Mouse (Mus musculus): ENCODE results near the gene Ly6g6c. TPM values are rescaled to one million over a fixed set of nuclear protein-coding genes. Genes with fewer than 3 reads are reported as not detected.

The Ly6g6c gene
- polyA plus RNA-seq, 1 experiment from 2014 or later, result 0.38 TPM

- Histone ChIP-seq H3K4me3 (ENCODE audit: low read depth, low read length) (no peak overlapping the region), H3K36me3 (ENCODE audit: insufficient read depth) (peaks cover 20% of the 10 kb centered on the region), H3K9ac (no peak overlapping the region), H3K4me1 (ENCODE audit: insufficient read depth) (no peaks in the 10 kb centered on the region), H3K27me3 (ENCODE audit: insufficient read depth, low read length) (no peaks in the 10 kb centered on the region), H3K27ac (ENCODE audit: low read depth) (no peak overlapping the region), H3K9me3 (ENCODE audit: low read depth, low read length) (no peaks in the 10 kb centered on the region), H3K4me2 (no peak overlapping the region)
- no peak for TF ChIP-seq CTCF (IDR thresholded peaks at IDR 0.05; ENCODE audit: low read depth)
- DNase-seq, result no peak
- 85% methylated on average over 8 of the region's 8 CpGs for WGBS
- no peak for ATAC-seq (ENCODE audit: insufficient read depth)
These were observed 44.6 kb upstream of the Ly6g6c start for GRCm38 (mm10) chr17:35020551-35020950.

GRCm38 (mm10) chr17:35021163-35021808 lies 43.9 kb upstream of the Ly6g6c start:
- 8% methylated on average over 17 of the region's 17 CpGs for WGBS

GRCm38 (mm10) chr17:35021842-35022477 lies 43.2 kb upstream of the Ly6g6c start:
- H3K4me2 ChIP-seq, result no peak overlapping the region
- 30% methylated on average over 6 of the region's 6 CpGs for WGBS
- H3K27ac ChIP-seq (ENCODE audit: low read depth), result no peak overlapping the region
- DNase-seq, result peak; percentile 26
- no peaks in the 10 kb centered on the region for H3K27me3 ChIP-seq (ENCODE audit: insufficient read depth, low read length)
- H3K9ac ChIP-seq, result no peak overlapping the region
- no peak overlapping the region for H3K4me3 ChIP-seq (ENCODE audit: low read depth, low read length)
- H3K9me3 ChIP-seq (ENCODE audit: low read depth, low read length), result no peaks in the 10 kb centered on the region
- ATAC-seq (ENCODE audit: insufficient read depth), result peak; percentile 23; the same call in 1 of the 2 replicates
- no peak for TF ChIP-seq CTCF (IDR thresholded peaks at IDR 0.05; ENCODE audit: low read depth)
- H3K4me1 ChIP-seq (ENCODE audit: insufficient read depth), result peaks cover 4% of the 10 kb centered on the region; the same call in 1 of the 2 replicates
- H3K36me3 ChIP-seq (ENCODE audit: insufficient read depth), result peaks cover 8% of the 10 kb centered on the region; the same call in 1 of the 2 replicates

More at GRCm38 (mm10) chr17:35021163-35021808, 43.9 kb upstream of the Ly6g6c start:
- Histone ChIP-seq H3K4me1 (ENCODE audit: insufficient read depth) (peaks cover 4% of the 10 kb centered on the region; the same call in 1 of the 2 replicates), H3K27me3 (ENCODE audit: insufficient read depth, low read length) (no peaks in the 10 kb centered on the region), H3K9me3 (ENCODE audit: low read depth, low read length) (no peaks in the 10 kb centered on the region), H3K36me3 (ENCODE audit: insufficient read depth) (peaks cover 13% of the 10 kb centered on the region), H3K4me3 (ENCODE audit: low read depth, low read length) (no peak overlapping the region), H3K4me2 (peak overlapping the region; percentile 33), H3K9ac (no peak overlapping the region), H3K27ac (ENCODE audit: low read depth) (no peak overlapping the region)
- ATAC-seq (ENCODE audit: insufficient read depth), result peak; percentile 57
- TF ChIP-seq CTCF (IDR thresholded peaks at IDR 0.05; ENCODE audit: low read depth), result peak; percentile 100
- peak; percentile 90 for DNase-seq

- H3K4me3 ChIP-seq (ENCODE audit: low read depth, low read length), result no peak overlapping the region
- no peak for TF ChIP-seq CTCF (IDR thresholded peaks at IDR 0.05; ENCODE audit: low read depth)
- H3K4me1 ChIP-seq (ENCODE audit: insufficient read depth), result peaks cover 4% of the 10 kb centered on the region; the same call in 1 of the 2 replicates
- 0 out of 2 replicates have a peak, but pooled peaks cover 2% of the 10 kb centered on the region for H3K36me3 ChIP-seq (ENCODE audit: insufficient read depth)
- no peak overlapping the region for H3K4me2 ChIP-seq
- H3K9me3 ChIP-seq (ENCODE audit: low read depth, low read length), result no peaks in the 10 kb centered on the region
- 90% methylated on average over 8 of the region's 8 CpGs for WGBS
- no peak for ATAC-seq (ENCODE audit: insufficient read depth)
- no peak for DNase-seq
- H3K27me3 ChIP-seq (ENCODE audit: insufficient read depth, low read length), result no peaks in the 10 kb centered on the region
- no peak overlapping the region for H3K9ac ChIP-seq
- H3K27ac ChIP-seq (ENCODE audit: low read depth), result no peak overlapping the region
These were observed 42.6 kb upstream of the Ly6g6c start for GRCm38 (mm10) chr17:35022541-35023060.

- Histone ChIP-seq H3K4me2 (no peak overlapping the region), H3K9me3 (ENCODE audit: low read depth, low read length) (no peaks in the 10 kb centered on the region), H3K4me1 (ENCODE audit: insufficient read depth) (peaks cover 4% of the 10 kb centered on the region; the same call in 1 of the 2 replicates), H3K27ac (ENCODE audit: low read depth) (no peak overlapping the region), H3K27me3 (ENCODE audit: insufficient read depth, low read length) (no peaks in the 10 kb centered on the region), H3K36me3 (ENCODE audit: insufficient read depth) (no peaks in the 10 kb centered on the region), H3K9ac (no peak overlapping the region), H3K4me3 (ENCODE audit: low read depth, low read length) (no peak overlapping the region)
- DNase-seq (no peak), ATAC-seq (ENCODE audit: insufficient read depth) (no peak)
- TF ChIP-seq CTCF (IDR thresholded peaks at IDR 0.05; ENCODE audit: low read depth), result no peak
- 73% methylated on average over 5 of the region's 5 CpGs for WGBS
These were observed 42.0 kb upstream of the Ly6g6c start for GRCm38 (mm10) chr17:35023221-35023620.

- no peak overlapping the region for H3K4me3 ChIP-seq (ENCODE audit: low read depth, low read length)
- H3K9ac ChIP-seq, result no peak overlapping the region
- H3K4me1 ChIP-seq (ENCODE audit: insufficient read depth), result peaks cover 4% of the 10 kb centered on the region; the same call in 1 of the 2 replicates
- no peaks in the 10 kb centered on the region for H3K9me3 ChIP-seq (ENCODE audit: low read depth, low read length)
- ATAC-seq (ENCODE audit: insufficient read depth), result no peak
- no peak overlapping the region for H3K27ac ChIP-seq (ENCODE audit: low read depth)
- H3K4me2 ChIP-seq, result no peak overlapping the region
- 68% methylated on average over 4 of the region's 4 CpGs for WGBS
- no peaks in the 10 kb centered on the region for H3K36me3 ChIP-seq (ENCODE audit: insufficient read depth)
- DNase-seq, result no peak
- H3K27me3 ChIP-seq (ENCODE audit: insufficient read depth, low read length), result no peaks in the 10 kb centered on the region
- no peak for TF ChIP-seq CTCF (IDR thresholded peaks at IDR 0.05; ENCODE audit: low read depth)
These were observed 41.4 kb upstream of the Ly6g6c start for GRCm38 (mm10) chr17:35023756-35024155.

GRCm38 (mm10) chr17:35024261-35024660 lies 40.9 kb upstream of the Ly6g6c start:
- TF ChIP-seq CTCF (IDR thresholded peaks at IDR 0.05; ENCODE audit: low read depth), result no peak
- 46% methylated on average over 13 of the region's 13 CpGs for WGBS
- Histone ChIP-seq H3K4me3 (ENCODE audit: low read depth, low read length) (no peak overlapping the region), H3K4me2 (no peak overlapping the region), H3K27ac (ENCODE audit: low read depth) (no peak overlapping the region), H3K36me3 (ENCODE audit: insufficient read depth) (no peaks in the 10 kb centered on the region), H3K4me1 (ENCODE audit: insufficient read depth) (peaks cover 4% of the 10 kb centered on the region; the same call in 1 of the 2 replicates), H3K9ac (no peak overlapping the region), H3K27me3 (ENCODE audit: insufficient read depth, low read length) (no peaks in the 10 kb centered on the region), H3K9me3 (ENCODE audit: low read depth, low read length) (no peaks in the 10 kb centered on the region)
- ATAC-seq (ENCODE audit: insufficient read depth) (no peak), DNase-seq (no peak)

Measured in lung, embryonic 14.5 days (tissue).